ENCODE assay signal across 8 mouse cellular contexts in genomic region chr15:81811599-81811996, GRCm38 (mm10). TPM values are rescaled to one million over a fixed set of nuclear protein-coding genes. Genes with fewer than 3 reads are reported as not detected.
DNase-seq lines count a peak whose midpoint lies in the region; ATAC-seq lines count a peak whose summit lies in the region.

No protein-coding gene starts in this region.

- H3K27me3 ChIP-seq in forebrain, embryonic 10.5 days (ENCODE audit: poor library complexity, severe bottlenecking), result peaks cover 8% of the 10 kb centered on the region; the same call in 1 of the 2 replicates
- H3K27me3 ChIP-seq in limb, embryonic 15.5 days, result no peaks in the 10 kb centered on the region
- no peaks in the 10 kb centered on the region for H3K27me3 ChIP-seq in stomach, embryonic 16.5 days (ENCODE audit: control insufficient read depth, insufficient read depth, low read length)

- DNase-seq in embryo, embryonic 10 days (ENCODE audit: low spot score), result peak; percentile 63
- DNase-seq in embryo, embryonic 11 days, result no peak
- DNase-seq in 416B (ENCODE audit: low read depth), result peak; percentile 80
- peak; percentile 80 for DNase-seq in forebrain, embryonic 10.5 days (ENCODE audit: extremely low spot score, low spot score)
- DNase-seq in thymus, postnatal 10 days (ENCODE audit: low spot score in 2 of 2), result no peak
- DNase-seq in left cerebral cortex, postnatal 4 days, result no peak

- H3K9me3 ChIP-seq in forebrain, embryonic 10.5 days, result no peaks in the 10 kb centered on the region
- no peaks in the 10 kb centered on the region for H3K9me3 ChIP-seq in limb, embryonic 15.5 days
- no peaks in the 10 kb centered on the region for H3K9me3 ChIP-seq in stomach, embryonic 16.5 days (replicated peaks; ENCODE audit: control insufficient read depth, low read length)

- intact Hi-C loops in left cerebral cortex, postnatal 4 days (cut with DNase I), result no loop called here

- H3K9ac ChIP-seq in limb, embryonic 15.5 days, result peak overlapping the region; percentile 77
- peak overlapping the region; percentile 83 for H3K9ac ChIP-seq in stomach, embryonic 16.5 days (ENCODE audit: low read length)

- peak overlapping the region; percentile 90 for H3K27ac ChIP-seq in forebrain, embryonic 10.5 days
- H3K27ac ChIP-seq in limb, embryonic 15.5 days, result peak overlapping the region; percentile 93
- H3K27ac ChIP-seq in stomach, embryonic 16.5 days (ENCODE audit: low read length), result peak overlapping the region; percentile 83

- H3K36me3 ChIP-seq in forebrain, embryonic 10.5 days (replicated peaks), result peaks cover 21% of the 10 kb centered on the region
- peaks cover 19% of the 10 kb centered on the region for H3K36me3 ChIP-seq in limb, embryonic 15.5 days
- 0 out of 2 replicates have a peak, but pooled peaks cover 6% of the 10 kb centered on the region for H3K36me3 ChIP-seq in stomach, embryonic 16.5 days (ENCODE audit: control insufficient read depth, insufficient read depth, low read length)

- ATAC-seq in limb, embryonic 15.5 days (ENCODE audit: insufficient number of reproducible peaks, low FRiP score, low TSS enrichment, low read depth), result no peak; the same call in 1 of the 2 replicates
- ATAC-seq in stomach, embryonic 16.5 days (ENCODE audit: insufficient read depth, low FRiP score), result no peak

- peak overlapping the region; percentile 76 for H3K4me3 ChIP-seq in forebrain, embryonic 10.5 days
- H3K4me3 ChIP-seq in limb, embryonic 15.5 days, result peak overlapping the region; percentile 82
- H3K4me3 ChIP-seq in stomach, embryonic 16.5 days (replicated peaks; ENCODE audit: low read length), result peak overlapping the region; percentile 71

- under 1% methylated on average over 26 of the region's 26 CpGs for WGBS in forebrain, embryonic 10.5 days
- 3% methylated on average over 14 of the region's 26 CpGs for WGBS in limb, embryonic 15.5 days
- WGBS in stomach, embryonic 16.5 days, result under 1% methylated on average over 23 of the region's 26 CpGs

- H3K4me2 ChIP-seq in limb, embryonic 15.5 days, result peak overlapping the region; percentile 82
- H3K4me2 ChIP-seq in stomach, embryonic 16.5 days (ENCODE audit: low read depth, low read length), result peak overlapping the region; percentile 72

- peaks cover 60% of the 10 kb centered on the region for H3K4me1 ChIP-seq in forebrain, embryonic 10.5 days
- H3K4me1 ChIP-seq in limb, embryonic 15.5 days, result peaks cover 40% of the 10 kb centered on the region
- peaks cover 18% of the 10 kb centered on the region for H3K4me1 ChIP-seq in stomach, embryonic 16.5 days (ENCODE audit: control insufficient read depth, insufficient read depth, low read length)

RNA-seq across cellular contexts. Expression of gene Tef, which starts 9.4 kb away (rescaled TPM):
- polyA plus RNA-seq in forebrain, embryonic 10.5 days (2016; fragmentation: Nextera tagmentation; extraction: Ambion mirVana), result 13.5 and 13.7 TPM in 2 replicates
- polyA plus RNA-seq in limb, embryonic 15.5 days (2015; fragmentation: Nextera tagmentation; extraction: Ambion mirVana), result 28.9 and 30.7 TPM in 2 replicates
- polyA plus RNA-seq in stomach, embryonic 16.5 days (2015; fragmentation: Nextera tagmentation; extraction: Ambion mirVana), result 21.0 and 24.6 TPM in 2 replicates
- total RNA-seq in left cerebral cortex, postnatal 4 days (2021), result 10 to 100 TPM; 68.1 to 69.6 TPM

RNA-seq across cellular contexts. Expression of gene Tob2, which starts 47.0 kb away (rescaled TPM):
- polyA plus RNA-seq in forebrain, embryonic 10.5 days (2016; fragmentation: Nextera tagmentation; extraction: Ambion mirVana), result 20.1 and 20.3 TPM in 2 replicates
- 29.8 and 32.1 TPM in 2 replicates for polyA plus RNA-seq in limb, embryonic 15.5 days (2015; fragmentation: Nextera tagmentation; extraction: Ambion mirVana)
- 30.0 and 31.7 TPM in 2 replicates for polyA plus RNA-seq in stomach, embryonic 16.5 days (2015; fragmentation: Nextera tagmentation; extraction: Ambion mirVana)
- total RNA-seq in left cerebral cortex, postnatal 4 days (2021), result 10 to 100 TPM; 20.3 to 22.6 TPM

Comparison
In these comparisons a context has a peak if more than half of its experiments do, and no peak if none do; other contexts are left out.
1. DNase-seq: peak in embryo, embryonic 10 days (single experiment), 416B (single experiment) and forebrain, embryonic 10.5 days (single experiment); none in embryo, embryonic 11 days (single experiment), thymus, postnatal 10 days (0 of 2) and left cerebral cortex, postnatal 4 days (single experiment).
2. Peak in every context shown above with its lines, with median percentiles within 50 percentile points of each other: H3K27ac ChIP-seq and H3K4me3 ChIP-seq.